Mouse (Mus musculus) cerebellum, adult 2 months (tissue): Measurements from ENCODE around the gene Ntng1. TPM values are rescaled to one million over a fixed set of nuclear protein-coding genes. Genes with fewer than 3 reads are reported as not detected.

Experiments
- DNase-seq, 2 experiments: peaks; one replicate each; pipeline ENCODE4 v3.0.0; 2021
- H3K27ac ChIP-seq: fragments of 200-500 bp; 2 replicates; pipeline ENCODE4 v1.5.1; 2012; ENCODE audit warnings: low read length, control low read depth, inconsistent platforms; ENCODE audit not compliant: insufficient read depth
- H3K27me3 ChIP-seq: fragments of 200-500 bp; 2 replicates; pipeline ENCODE4 v1.6.1; 2012; ENCODE audit warnings: inconsistent platforms, mild to moderate bottlenecking, low read length, moderate library complexity; ENCODE audit not compliant: control insufficient read depth, insufficient read depth
- H3K4me1 ChIP-seq: fragments of 200-500 bp; 2 replicates; pipeline ENCODE4 v1.6.1; 2011; ENCODE audit warnings: low read length; ENCODE audit not compliant: control insufficient read depth, insufficient read depth
- H3K4me3 ChIP-seq: fragments of 200-500 bp; replicated peaks from 2 replicates; pipeline ENCODE3; 2011; ENCODE audit warnings: mild to moderate bottlenecking, low read depth, low read length, control low read depth; ENCODE audit not compliant: insufficient read depth
- CTCF ChIP-seq: fragments of 200-500 bp; IDR thresholded peaks from 2 replicates; pipeline ENCODE4 v1.5.1; 2011; ENCODE audit warnings: low read depth, mild to moderate bottlenecking, control low read depth, low read length, moderate library complexity, borderline replicate concordance; ENCODE audit not compliant: insufficient read depth
- POLR2A ChIP-seq: fragments of 200-500 bp; IDR thresholded peaks from 2 replicates; pipeline ENCODE4 v1.6.1; 2011; ENCODE audit warnings: low read length, control low read depth, borderline replicate concordance; ENCODE audit not compliant: insufficient read depth
- WGBS: fragments of 180-500 bp; shearing (Covaris S2); methylation state at CpG from one replicate; pipeline ENCODE4 v1.1.7; 2018; 5-methylcytosine and 5-hydroxymethylcytosine counted together
- polyA plus RNA-seq: library from polyadenylated mRNA; depleted of rRNA; stranded (reverse); fragments of >200 nt; gene quantifications from 2 replicates; pipeline ENCODE4 v1.2.3, GENCODE M21; 2012; rRNA removed

Ntng1 gene
- polyA plus RNA-seq: 24.9 and 27.8 TPM in 2 replicates

- peaks cover 9% of the 10 kb centered on the region for H3K4me1 ChIP-seq
- WGBS: under 1% methylated on average over 52 of the region's 52 CpGs
- H3K4me3 ChIP-seq: peak within 1 kb of the TSS; percentile 98
- 0 out of 2 replicates have a peak, but pooled peaks cover 1% of the 10 kb centered on the region for H3K27me3 ChIP-seq
- H3K27ac ChIP-seq: peak within 1 kb of the TSS; percentile 29; the same call in 1 of the 2 replicates
- TF ChIP-seq POLR2A: no peak
- TF ChIP-seq CTCF: no peak
- peak; percentile 48 to 67 for DNase-seq
Observed at GRCm38 (mm10) chr3:110143206-110144061, at the start of gene Ntng1. Ntng1 (minus strand) TSS chr3:110144011.

DNA sequence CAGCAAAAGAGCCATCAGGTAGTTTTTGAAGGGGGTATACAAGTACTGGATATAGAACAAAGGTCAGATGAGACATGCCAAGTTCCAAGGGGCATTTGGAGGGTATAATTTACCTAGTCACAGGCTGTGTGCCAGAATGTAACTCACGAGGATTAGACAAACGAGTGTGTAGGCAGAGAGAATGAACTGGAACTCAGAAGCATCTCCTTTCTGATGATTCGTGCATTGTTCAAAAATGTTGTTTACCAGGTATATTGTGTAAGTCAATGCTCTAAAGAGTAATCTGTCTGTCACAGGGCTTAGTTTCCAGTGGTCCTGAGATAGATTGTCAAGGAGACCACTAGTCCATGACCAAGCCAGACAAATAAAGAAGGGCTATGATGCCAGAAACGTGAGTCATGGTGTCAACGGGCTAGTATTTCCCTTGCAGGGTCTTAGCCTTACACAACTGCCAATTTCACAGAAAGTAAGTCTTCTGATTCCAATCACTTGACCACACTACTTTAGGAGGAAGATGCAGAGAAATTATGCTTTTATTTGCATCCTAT, 43.7 kb upstream of the Ntng1 start:
- no peaks in the 10 kb centered on the region for H3K4me1 ChIP-seq
- no peaks in the 10 kb centered on the region for H3K27me3 ChIP-seq
- TF ChIP-seq POLR2A: no peak
- TF ChIP-seq CTCF: no peak
- H3K4me3 ChIP-seq: no peak overlapping the region
- WGBS: 77% methylated on average over 5 of the region's 5 CpGs
- no peak for DNase-seq
- H3K27ac ChIP-seq: no peak overlapping the region

DNA sequence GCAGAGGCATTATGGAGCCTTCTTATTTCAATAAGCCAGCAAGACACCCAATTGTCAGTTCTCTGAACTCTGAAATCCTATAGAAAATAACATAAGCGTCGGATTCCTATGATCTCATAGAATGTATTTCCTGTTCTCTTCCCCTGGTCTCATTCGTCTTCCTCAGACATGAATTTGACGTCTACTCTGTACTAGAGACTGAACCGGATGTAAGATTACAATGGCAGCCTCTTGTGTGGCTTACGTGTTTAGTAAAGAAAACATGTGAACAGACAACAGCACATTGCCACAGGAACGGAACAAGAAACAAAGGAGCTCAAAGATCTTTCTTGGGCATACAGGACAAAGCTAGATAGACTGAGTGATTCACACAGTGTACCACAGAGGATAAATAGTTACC, 5.3 kb upstream of the Ntng1 start:
- H3K4me1 ChIP-seq: peaks cover 9% of the 10 kb centered on the region
- TF ChIP-seq POLR2A: no peak
- no peak for TF ChIP-seq CTCF
- 90% methylated on average over 7 of the region's 7 CpGs for WGBS
- H3K27me3 ChIP-seq: no peaks in the 10 kb centered on the region
- H3K27ac ChIP-seq: no peak overlapping the region
- H3K4me3 ChIP-seq: no peak overlapping the region
- no peak for DNase-seq

- TF ChIP-seq POLR2A (no peak), CTCF (no peak)
- peak; percentile 51 to 70 for DNase-seq
- 29% methylated on average over 6 of the region's 6 CpGs for WGBS
- peak overlapping the region; percentile 19 for H3K4me3 ChIP-seq
- no peak overlapping the region for H3K27ac ChIP-seq
- H3K4me1 ChIP-seq: peaks cover 9% of the 10 kb centered on the region
- H3K27me3 ChIP-seq: 0 out of 2 replicates have a peak, but pooled peaks cover 1% of the 10 kb centered on the region
Observed at GRCm38 (mm10) chr3:110144301-110145055, 667 bp upstream of the Ntng1 start.

GRCm38 (mm10) chr3:110142314-110143205, 1.3 kb downstream of the Ntng1 start:
- Histone ChIP-seq H3K27me3 (0 out of 2 replicates have a peak, but pooled peaks cover 1% of the 10 kb centered on the region), H3K27ac (peak overlapping the region; percentile 29; the same call in 1 of the 2 replicates), H3K4me1 (peaks cover 9% of the 10 kb centered on the region), H3K4me3 (peak overlapping the region; percentile 98)
- DNase-seq: peak; percentile 42 to 67
- TF ChIP-seq CTCF: no peak
- no peak for TF ChIP-seq POLR2A
- WGBS: under 1% methylated on average over 73 of the region's 77 CpGs

DNA sequence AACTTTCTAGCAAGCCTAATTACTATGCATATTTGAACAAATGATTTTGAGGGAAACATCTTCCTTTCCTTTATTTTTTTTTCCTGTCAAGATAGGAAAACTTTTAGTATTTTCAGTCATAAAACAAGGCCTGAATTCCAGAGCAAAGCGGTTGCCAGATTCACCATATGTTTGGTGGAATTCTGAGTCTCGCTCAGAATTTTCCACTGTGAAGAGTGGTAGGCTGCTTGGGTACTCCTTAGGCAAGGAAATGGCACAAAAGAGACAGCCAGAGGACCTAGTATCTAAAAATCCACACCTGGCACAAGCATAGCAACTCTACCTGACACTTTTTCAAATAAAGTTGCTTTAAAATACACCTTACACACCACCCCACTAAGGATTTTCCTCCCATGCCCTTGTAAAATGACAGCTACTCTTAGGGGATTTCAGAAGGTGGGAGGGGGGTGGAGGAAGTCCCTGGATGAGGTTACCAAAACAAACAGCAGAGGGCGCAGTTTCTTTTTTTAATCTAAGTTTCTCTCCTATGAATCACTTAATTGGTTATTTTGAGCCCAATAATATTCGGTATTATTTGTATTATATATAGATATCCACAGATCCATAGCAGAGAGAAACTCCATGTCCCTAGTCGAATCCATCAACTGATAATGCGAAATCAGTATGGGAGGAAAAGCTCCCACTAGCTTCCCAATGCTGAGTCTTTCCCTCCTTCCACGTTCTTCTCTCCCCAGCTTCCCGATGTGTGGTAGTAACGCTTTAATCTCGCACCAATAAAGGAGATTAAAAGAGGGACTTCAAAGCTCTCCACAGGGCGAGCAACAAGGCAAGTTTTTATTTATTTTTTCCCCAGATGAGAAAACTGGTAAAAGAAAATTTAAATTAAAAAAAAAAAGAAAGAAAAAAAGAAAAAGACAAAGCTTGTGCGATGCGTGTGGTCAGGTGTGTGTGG, 2.2 kb downstream of the Ntng1 start:
- H3K27me3 ChIP-seq: 0 out of 2 replicates have a peak, but pooled peaks cover 1% of the 10 kb centered on the region
- H3K27ac ChIP-seq: peak overlapping the region; percentile 29; the same call in 1 of the 2 replicates
- DNase-seq: peak; percentile 69 to 74
- H3K4me1 ChIP-seq: peaks cover 9% of the 10 kb centered on the region
- peak overlapping the region; percentile 98 for H3K4me3 ChIP-seq
- TF ChIP-seq CTCF (peak; percentile 52; the same call in 1 of the 2 replicates), POLR2A (no peak)
- WGBS: 1% methylated on average over 13 of the region's 13 CpGs
